Mouse (Mus musculus) cerebellum, adult 2 months (tissue): ENCODE measurements around the gene Mapk8.

Experiments used
- CTCF ChIP-seq: fragments of 200-500 bp; IDR thresholded peaks from 2 replicates; pipeline ENCODE4 v1.5.1; 2011; ENCODE audit warnings: low read depth, mild to moderate bottlenecking, control low read depth, low read length, moderate library complexity, borderline replicate concordance; ENCODE audit not compliant: insufficient read depth
- POLR2A ChIP-seq: fragments of 200-500 bp; IDR thresholded peaks from 2 replicates; pipeline ENCODE4 v1.6.1; 2011; ENCODE audit warnings: low read length, control low read depth, borderline replicate concordance; ENCODE audit not compliant: insufficient read depth

DNA sequence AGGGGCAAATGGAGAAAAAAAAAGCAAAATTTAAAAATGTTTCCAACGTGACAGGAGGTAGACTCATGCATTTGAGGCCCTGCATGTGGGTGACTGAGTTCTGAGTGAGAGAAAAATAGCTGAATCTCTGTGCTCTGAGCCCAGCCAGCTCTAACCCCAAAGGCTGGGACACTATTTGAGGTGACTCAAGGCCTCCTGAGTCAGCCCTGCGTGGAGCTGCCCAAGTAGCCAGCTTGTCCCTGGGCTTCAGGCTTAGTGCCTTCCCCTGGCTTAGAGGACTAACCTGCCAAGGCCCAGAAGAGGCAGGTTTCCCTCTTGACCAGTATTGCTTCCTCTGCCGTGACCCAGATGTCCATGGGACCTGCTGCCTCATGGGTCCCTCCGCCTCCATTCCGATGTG, 91.7 kb downstream of the Mapk8 start:
- TF ChIP-seq POLR2A, result no peak
- TF ChIP-seq CTCF, result no peak
